Mouse (Mus musculus): ENCODE data around the gene Ncan.
"Not testable (repeated sequence)": the region's sequence is repeated elsewhere in the genome, so short reads cannot be mapped to it uniquely, and the experiment has no call there.

Ncan gene

GRCm38 (mm10) chr8:70084191-70085065 lies 36.2 kb downstream of the Ncan start:
- in situ Hi-C loops (cut with MboI, MseI), result no loop called here

GRCm38 (mm10) chr8:70083285-70083684 lies 37.4 kb downstream of the Ncan start, which contains the start of gene Hapln4:
Gene Hapln4 (plus strand): TSS chr8:70083457.
- in situ Hi-C loops (cut with MboI, MseI), result no loop called here

DNA sequence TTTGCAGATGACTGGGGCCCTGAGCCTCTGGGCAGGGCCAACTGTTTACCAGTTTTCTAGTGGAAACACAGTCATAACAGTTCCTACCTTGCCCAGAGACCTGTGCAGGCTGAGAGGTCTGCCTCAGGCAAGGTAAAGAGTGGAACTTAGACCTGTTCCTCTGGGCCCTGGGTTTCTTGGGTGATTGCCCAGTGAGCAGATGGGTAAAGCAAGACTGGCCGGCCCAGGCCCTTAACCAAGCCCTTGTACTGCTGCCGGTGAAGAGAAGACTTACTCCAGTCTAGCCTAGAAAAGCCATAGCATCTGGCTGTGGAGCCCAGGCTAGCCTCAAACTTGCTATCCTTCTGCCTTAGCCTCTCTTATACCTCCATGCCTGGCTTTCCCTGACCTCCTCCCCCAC lies 38.7 kb downstream of the Ncan start:
- in situ Hi-C loops (cut with MboI, MseI), result no loop called here

DNA sequence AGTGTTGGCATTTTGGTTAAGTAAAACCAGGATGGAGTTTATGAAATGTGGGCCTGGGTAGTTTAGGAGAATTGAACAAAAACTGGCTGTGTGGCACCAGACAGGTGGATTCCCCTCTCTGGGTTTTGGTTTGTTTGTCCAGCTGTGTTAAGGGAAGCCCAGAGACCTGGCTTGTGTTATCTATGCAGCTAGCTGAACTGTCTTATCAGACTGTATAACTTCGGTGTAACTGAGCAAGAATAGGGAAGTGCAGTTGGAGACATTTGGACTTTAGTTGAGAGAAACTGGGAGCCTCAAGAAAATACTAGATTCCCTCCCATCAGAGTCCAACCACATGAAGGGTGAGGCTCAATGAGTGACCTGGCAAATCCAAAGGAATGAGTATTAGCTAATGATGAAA lies 47.0 kb downstream of the Ncan start:
- in situ Hi-C loops (cut with MboI, MseI), result no loop called here

DNA sequence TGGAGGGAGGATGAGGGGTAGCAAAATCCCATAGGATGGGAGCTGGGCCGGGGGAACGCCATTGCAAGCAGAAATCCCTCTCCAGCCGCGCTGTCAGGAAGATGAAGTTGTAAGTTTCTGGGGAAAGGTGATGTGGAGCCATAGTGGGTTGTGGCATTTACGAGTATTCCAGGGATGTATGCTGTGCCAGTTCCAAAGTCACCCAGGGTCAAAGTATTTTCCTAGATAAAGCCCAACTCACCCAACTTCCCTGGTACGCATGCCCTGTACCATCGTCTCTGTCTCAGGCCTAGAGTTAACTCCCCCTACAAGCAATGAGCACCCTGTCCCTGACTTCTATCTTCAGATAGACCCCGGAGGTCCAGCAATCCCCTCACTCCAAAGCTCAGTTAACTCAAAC lies 47.6 kb downstream of the Ncan start:
- in situ Hi-C loops (cut with MboI, MseI), result no loop called here

DNA sequence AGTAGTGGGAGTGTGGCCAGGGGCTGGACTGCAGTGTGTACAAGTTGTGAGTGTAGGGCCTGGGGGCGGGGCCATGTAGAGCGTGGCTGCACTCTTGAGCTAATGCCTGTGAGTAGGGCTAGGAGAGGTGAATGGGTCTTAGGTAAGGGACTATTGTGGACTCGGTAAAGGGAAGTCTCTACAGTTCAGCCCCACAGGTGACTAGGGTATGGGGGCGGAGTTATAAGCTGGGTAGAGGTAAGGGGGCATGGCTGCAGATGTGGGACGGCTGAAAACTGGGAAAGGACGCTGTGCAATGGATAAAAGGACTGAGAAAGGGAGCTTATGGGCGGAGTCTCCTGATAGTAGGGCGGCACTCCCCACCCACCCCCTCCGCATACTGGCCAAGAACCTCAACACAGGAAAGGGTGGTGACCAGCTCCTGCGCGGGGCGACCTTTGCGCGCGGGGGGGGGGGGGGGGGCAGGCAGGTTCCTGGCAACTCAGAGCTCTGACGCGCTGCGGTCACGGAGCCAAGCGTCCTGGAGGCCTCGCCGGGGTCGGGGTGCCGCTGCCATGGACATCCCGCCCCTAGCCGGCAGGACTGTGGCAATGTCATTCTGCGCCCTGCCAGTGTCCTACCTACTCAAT lies 48.1 kb downstream of the Ncan start, which contains the start of gene Tm6sf2:
Gene Tm6sf2 (plus strand): TSS at position 484 of the 629 bp plus-strand sequence.
- in situ Hi-C loops (cut with MboI, MseI), result no loop called here

GRCm38 (mm10) chr8:70071836-70072440 lies 48.7 kb downstream of the Ncan start:
- in situ Hi-C loops (cut with MboI, MseI), result no loop called here

- in situ Hi-C loops (cut with MboI, MseI), result no loop called here
These were observed 63.0 kb downstream of the Ncan start for GRCm38 (mm10) chr8:70057721-70058120.

DNA sequence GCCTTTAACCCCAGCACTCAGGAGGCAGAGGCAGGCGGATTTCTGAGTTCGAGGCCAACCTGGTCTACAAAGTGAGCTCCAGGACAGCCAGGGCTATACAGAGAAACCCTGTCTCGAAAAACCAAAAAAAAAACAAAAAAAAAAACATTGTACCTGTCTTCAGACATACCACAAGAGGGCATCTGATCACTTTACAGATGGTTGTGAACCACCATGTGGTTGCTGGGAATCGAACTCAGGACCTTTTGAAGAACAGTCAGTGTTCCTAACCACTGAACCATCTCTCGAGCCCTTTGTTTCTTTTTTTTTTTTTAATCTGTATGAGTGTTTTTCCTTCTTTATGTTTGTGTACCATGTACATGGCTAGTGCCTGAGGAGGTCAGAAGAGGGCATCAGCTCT lies 70.2 kb downstream of the Ncan start:
- in situ Hi-C loops (cut with MboI, MseI), result not testable (repeated sequence)

- in situ Hi-C loops (cut with MboI, MseI), result no loop called here
These were observed 71.0 kb downstream of the Ncan start for GRCm38 (mm10) chr8:70049662-70050061.

DNA sequence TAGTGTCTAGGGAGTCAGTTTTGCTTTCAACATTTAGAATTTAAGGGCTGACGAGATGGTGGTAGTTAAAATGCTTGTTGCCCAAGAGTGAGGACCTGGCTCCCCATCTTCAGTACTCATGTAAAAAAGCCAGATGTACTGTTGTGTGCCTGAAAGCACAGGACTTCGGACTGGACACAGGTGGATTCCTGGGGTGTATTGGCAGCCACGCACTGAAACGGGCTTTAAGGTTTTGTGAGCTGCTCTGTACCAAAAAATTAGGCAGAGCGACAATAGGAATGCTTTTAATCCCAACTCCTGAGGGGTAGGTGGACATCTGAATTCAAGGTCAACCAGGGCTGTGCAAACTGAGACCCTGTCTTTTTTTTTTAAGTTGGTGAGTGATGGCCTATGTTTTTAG lies 76.7 kb downstream of the Ncan start:
- in situ Hi-C loops (cut with MboI, MseI), result no loop called here

Data from T-helper 2 cell (primary cell).